Mouse (Mus musculus): Measurements from ENCODE around the gene Ubash3b. TPM values are rescaled to one million over a fixed set of nuclear protein-coding genes. Genes with fewer than 3 reads are reported as not detected.
A peak's percentile ranks its signal among the peaks of the same experiment; 100 is the strongest.

Ubash3b gene
- polyA plus RNA-seq, 1 experiment from 2014 or later: 27.6 TPM

DNA sequence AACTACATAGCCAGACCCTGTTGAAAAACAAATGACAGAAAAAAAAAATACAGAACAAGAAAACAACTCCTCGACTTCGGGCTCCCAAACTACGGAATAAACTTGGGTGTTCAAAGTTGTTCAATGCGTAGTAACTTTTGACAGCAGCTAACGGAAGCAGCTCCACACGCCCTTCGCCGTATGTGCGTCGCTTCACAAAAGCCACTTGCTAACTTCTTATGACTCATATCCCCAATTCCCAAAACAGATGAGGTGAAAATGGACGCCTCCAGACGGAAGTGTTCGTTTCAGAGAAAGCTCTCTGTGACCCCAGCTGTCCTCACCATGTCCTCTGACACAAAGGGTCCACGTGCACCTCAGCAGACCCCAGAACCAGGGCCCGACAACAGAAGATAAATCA, 17.7 kb downstream of the Ubash3b start:
- Histone ChIP-seq H3K27me3 (ENCODE audit: control insufficient read depth, insufficient read depth, low read length) (no peaks in the 10 kb centered on the region), H3K4me3 (replicated peaks; ENCODE audit: low read length) (no peak overlapping the region), H3K9ac (no peak overlapping the region), H3K36me3 (replicated peaks; ENCODE audit: control insufficient read depth, insufficient read depth) (no peaks in the 10 kb centered on the region), H3K27ac (no peak overlapping the region), H3K4me2 (replicated peaks) (no peak overlapping the region), H3K9me3 (ENCODE audit: control insufficient read depth, low read length) (no peaks in the 10 kb centered on the region), H3K4me1 (replicated peaks; ENCODE audit: control insufficient read depth, insufficient read depth, low read length) (peaks cover 20% of the 10 kb centered on the region)
- DNase-seq (ENCODE audit: low spot score) (no peak), ATAC-seq (ENCODE audit: low FRiP score) (no peak)
- 89% methylated on average over 15 of the region's 15 CpGs for WGBS

GRCm38 (mm10) chr9:41143115-41143514, 18.4 kb downstream of the Ubash3b start:
- H3K36me3 ChIP-seq (replicated peaks; ENCODE audit: control insufficient read depth, insufficient read depth): no peaks in the 10 kb centered on the region
- no peak overlapping the region for H3K4me3 ChIP-seq (replicated peaks; ENCODE audit: low read length)
- H3K9ac ChIP-seq: no peak overlapping the region
- no peaks in the 10 kb centered on the region for H3K27me3 ChIP-seq (ENCODE audit: control insufficient read depth, insufficient read depth, low read length)
- ATAC-seq (ENCODE audit: low FRiP score) (no peak), DNase-seq (ENCODE audit: low spot score) (no peak)
- no peaks in the 10 kb centered on the region for H3K9me3 ChIP-seq (ENCODE audit: control insufficient read depth, low read length)
- no peak overlapping the region for H3K27ac ChIP-seq
- H3K4me2 ChIP-seq (replicated peaks): no peak overlapping the region
- peaks cover 14% of the 10 kb centered on the region for H3K4me1 ChIP-seq (replicated peaks; ENCODE audit: control insufficient read depth, insufficient read depth, low read length)
- WGBS: 90% methylated on average over 3 of the region's 3 CpGs

DNA sequence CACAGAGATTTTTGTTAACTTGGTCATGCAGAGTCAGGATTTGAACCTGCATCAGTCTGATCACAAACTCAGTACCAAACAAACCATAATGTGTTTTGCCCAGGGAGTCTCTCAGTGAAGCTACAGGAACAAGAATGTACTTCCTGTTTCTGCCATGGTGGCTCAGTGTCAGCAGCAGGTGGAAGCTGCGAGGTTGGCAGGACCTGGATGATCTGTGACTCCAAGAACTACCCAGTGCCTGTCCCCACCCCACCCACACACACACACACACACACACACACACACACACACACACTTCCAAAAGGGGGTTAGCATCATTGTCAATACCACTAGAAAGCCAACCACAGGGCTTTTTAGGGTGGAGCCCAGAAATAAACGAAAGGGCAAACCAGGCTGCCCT, 20.5 kb downstream of the Ubash3b start:
- 84% methylated on average over 2 of the region's 2 CpGs for WGBS
- no peaks in the 10 kb centered on the region for H3K4me1 ChIP-seq (replicated peaks; ENCODE audit: control insufficient read depth, insufficient read depth, low read length)
- no peak overlapping the region for H3K4me2 ChIP-seq (replicated peaks)

DNA sequence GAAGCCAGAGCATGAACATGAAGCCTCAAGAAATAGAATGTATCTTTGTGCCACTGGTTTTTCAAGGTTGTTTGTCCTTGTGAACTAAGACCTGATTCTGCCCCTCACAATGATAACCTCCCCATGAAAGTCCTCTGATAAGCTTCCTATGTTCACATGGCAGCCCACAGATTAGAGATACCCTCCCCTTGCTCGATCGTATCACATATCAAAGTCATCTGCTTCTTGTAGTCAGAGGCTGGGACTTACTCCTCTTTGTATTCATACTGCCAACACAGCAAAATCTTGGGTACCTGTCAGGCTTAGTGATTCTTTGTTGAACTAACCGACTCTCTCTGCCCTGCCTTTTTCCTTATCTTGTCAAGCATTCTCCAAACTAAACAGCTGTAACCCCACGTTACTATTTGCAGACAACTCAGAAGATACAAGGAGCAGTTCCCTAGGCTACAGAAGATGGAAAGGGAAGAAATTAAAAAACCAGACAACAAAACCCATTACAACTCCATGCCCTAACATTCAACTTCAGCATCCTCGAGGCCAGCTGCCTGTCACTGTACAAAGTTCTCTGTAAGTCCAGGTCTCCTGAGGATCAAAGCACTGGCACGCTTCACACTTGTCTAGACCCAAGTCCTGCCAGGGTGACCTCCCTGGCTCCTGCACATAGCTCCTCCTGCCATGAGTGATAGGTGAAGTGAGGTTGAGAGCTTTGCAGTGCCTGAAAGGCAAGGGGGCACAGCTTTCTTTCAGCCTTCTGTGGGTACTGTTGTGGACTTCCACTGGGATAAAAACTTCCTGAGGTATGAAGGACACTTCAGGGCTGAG, 22.3 kb downstream of the Ubash3b start:
- Histone ChIP-seq H3K4me2 (replicated peaks) (no peak overlapping the region), H3K9ac (no peak overlapping the region), H3K27ac (no peak overlapping the region), H3K4me1 (replicated peaks; ENCODE audit: control insufficient read depth, insufficient read depth, low read length) (no peaks in the 10 kb centered on the region), H3K27me3 (ENCODE audit: control insufficient read depth, insufficient read depth, low read length) (no peaks in the 10 kb centered on the region), H3K9me3 (ENCODE audit: control insufficient read depth, low read length) (no peaks in the 10 kb centered on the region), H3K36me3 (replicated peaks; ENCODE audit: control insufficient read depth, insufficient read depth) (no peaks in the 10 kb centered on the region), H3K4me3 (replicated peaks; ENCODE audit: low read length) (no peak overlapping the region)
- ATAC-seq (ENCODE audit: low FRiP score) (no peak), DNase-seq (ENCODE audit: low spot score) (no peak)
- 89% methylated on average over 6 of the region's 6 CpGs for WGBS

More for the DNA sequence above, 20.5 kb downstream of the Ubash3b start:
- Histone ChIP-seq H3K27me3 (ENCODE audit: control insufficient read depth, insufficient read depth, low read length) (no peaks in the 10 kb centered on the region), H3K9ac (no peak overlapping the region), H3K27ac (no peak overlapping the region), H3K9me3 (ENCODE audit: control insufficient read depth, low read length) (no peaks in the 10 kb centered on the region), H3K36me3 (replicated peaks; ENCODE audit: control insufficient read depth, insufficient read depth) (no peaks in the 10 kb centered on the region), H3K4me3 (replicated peaks; ENCODE audit: low read length) (no peak overlapping the region)
- DNase-seq (ENCODE audit: low spot score) (no peak), ATAC-seq (ENCODE audit: low FRiP score) (no peak)

DNA sequence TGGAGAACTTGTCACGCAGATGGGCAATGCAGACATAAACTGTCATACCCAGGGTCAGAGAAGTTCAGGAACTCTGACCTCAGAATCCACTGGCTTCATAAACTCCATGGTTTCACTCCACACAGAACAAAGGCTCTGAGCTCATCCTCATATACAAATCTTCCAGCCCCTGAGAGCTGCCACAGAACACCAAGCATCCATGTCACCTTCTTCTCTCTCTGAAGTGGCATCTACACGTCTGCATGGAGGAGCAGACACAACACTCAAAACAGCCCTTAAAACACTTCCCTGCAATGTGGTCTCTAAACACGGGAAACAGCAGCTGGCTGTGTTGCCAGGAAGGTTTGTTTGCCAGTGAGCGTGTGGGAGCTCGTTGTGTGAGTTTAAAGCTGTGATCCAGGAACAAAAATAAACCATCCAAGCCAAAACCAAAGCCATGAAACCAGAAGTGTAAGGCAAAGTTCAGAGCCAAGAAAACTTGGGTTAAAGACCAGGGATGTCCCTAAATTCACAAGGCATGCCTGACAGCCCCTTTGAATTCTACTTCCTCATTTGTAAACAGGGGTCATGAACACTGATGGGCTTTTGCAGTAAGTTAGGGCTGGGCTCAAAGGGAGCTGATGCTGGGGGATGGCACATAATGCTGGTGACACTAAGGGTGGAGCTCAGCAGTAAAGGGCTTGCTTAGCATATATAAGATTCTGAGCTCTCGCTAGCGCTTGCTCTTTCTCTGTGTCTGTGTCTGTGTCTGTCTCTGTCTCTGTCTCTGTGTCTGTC, 24.6 kb downstream of the Ubash3b start:
- no peak overlapping the region for H3K27ac ChIP-seq

GRCm38 (mm10) chr9:41136273-41136672, 25.2 kb downstream of the Ubash3b start:
- WGBS: 92% methylated on average over 2 of the region's 2 CpGs
- Histone ChIP-seq H3K9ac (no peak overlapping the region), H3K36me3 (replicated peaks; ENCODE audit: control insufficient read depth, insufficient read depth) (no peaks in the 10 kb centered on the region), H3K9me3 (ENCODE audit: control insufficient read depth, low read length) (no peaks in the 10 kb centered on the region), H3K4me1 (replicated peaks; ENCODE audit: control insufficient read depth, insufficient read depth, low read length) (no peaks in the 10 kb centered on the region), H3K27me3 (ENCODE audit: control insufficient read depth, insufficient read depth, low read length) (no peaks in the 10 kb centered on the region), H3K27ac (no peak overlapping the region), H3K4me3 (replicated peaks; ENCODE audit: low read length) (no peak overlapping the region), H3K4me2 (replicated peaks) (no peak overlapping the region)
- DNase-seq (ENCODE audit: low spot score): no peak
- no peak for ATAC-seq (ENCODE audit: low FRiP score)

More for the DNA sequence above, 24.6 kb downstream of the Ubash3b start:
- H3K27me3 ChIP-seq (ENCODE audit: control insufficient read depth, insufficient read depth, low read length): no peaks in the 10 kb centered on the region
- ATAC-seq (ENCODE audit: low FRiP score) (no peak), DNase-seq (ENCODE audit: low spot score) (no peak)
- H3K4me3 ChIP-seq (replicated peaks; ENCODE audit: low read length): no peak overlapping the region
- H3K36me3 ChIP-seq (replicated peaks; ENCODE audit: control insufficient read depth, insufficient read depth): no peaks in the 10 kb centered on the region
- WGBS: 72% methylated on average over 7 of the region's 7 CpGs
- no peak overlapping the region for H3K9ac ChIP-seq
- H3K9me3 ChIP-seq (ENCODE audit: control insufficient read depth, low read length): no peaks in the 10 kb centered on the region
- H3K4me2 ChIP-seq (replicated peaks): no peak overlapping the region
- no peaks in the 10 kb centered on the region for H3K4me1 ChIP-seq (replicated peaks; ENCODE audit: control insufficient read depth, insufficient read depth, low read length)

- Histone ChIP-seq H3K27ac (no peak overlapping the region), H3K9me3 (ENCODE audit: control insufficient read depth, low read length) (no peaks in the 10 kb centered on the region), H3K27me3 (ENCODE audit: control insufficient read depth, insufficient read depth, low read length) (no peaks in the 10 kb centered on the region), H3K4me3 (replicated peaks; ENCODE audit: low read length) (no peak overlapping the region), H3K36me3 (replicated peaks; ENCODE audit: control insufficient read depth, insufficient read depth) (no peaks in the 10 kb centered on the region), H3K4me1 (replicated peaks; ENCODE audit: control insufficient read depth, insufficient read depth, low read length) (no peaks in the 10 kb centered on the region), H3K9ac (no peak overlapping the region), H3K4me2 (replicated peaks) (no peak overlapping the region)
- no peak for ATAC-seq (ENCODE audit: low FRiP score)
- WGBS: 81% methylated on average over 4 of the region's 4 CpGs
- no peak for DNase-seq (ENCODE audit: low spot score)
These were observed 26.6 kb downstream of the Ubash3b start for GRCm38 (mm10) chr9:41134907-41135306.

- no peaks in the 10 kb centered on the region for H3K36me3 ChIP-seq (replicated peaks; ENCODE audit: control insufficient read depth, insufficient read depth)
- 85% methylated on average over 8 of the region's 8 CpGs for WGBS
- H3K4me3 ChIP-seq (replicated peaks; ENCODE audit: low read length): no peak overlapping the region
- ATAC-seq (ENCODE audit: low FRiP score) (no peak), DNase-seq (ENCODE audit: low spot score) (no peak)
- no peaks in the 10 kb centered on the region for H3K27me3 ChIP-seq (ENCODE audit: control insufficient read depth, insufficient read depth, low read length)
- no peaks in the 10 kb centered on the region for H3K9me3 ChIP-seq (ENCODE audit: control insufficient read depth, low read length)
- no peak overlapping the region for H3K4me2 ChIP-seq (replicated peaks)
- H3K9ac ChIP-seq: no peak overlapping the region
- no peaks in the 10 kb centered on the region for H3K4me1 ChIP-seq (replicated peaks; ENCODE audit: control insufficient read depth, insufficient read depth, low read length)
- H3K27ac ChIP-seq: no peak overlapping the region
These were observed 30.9 kb downstream of the Ubash3b start for GRCm38 (mm10) chr9:41130563-41130962.

DNA sequence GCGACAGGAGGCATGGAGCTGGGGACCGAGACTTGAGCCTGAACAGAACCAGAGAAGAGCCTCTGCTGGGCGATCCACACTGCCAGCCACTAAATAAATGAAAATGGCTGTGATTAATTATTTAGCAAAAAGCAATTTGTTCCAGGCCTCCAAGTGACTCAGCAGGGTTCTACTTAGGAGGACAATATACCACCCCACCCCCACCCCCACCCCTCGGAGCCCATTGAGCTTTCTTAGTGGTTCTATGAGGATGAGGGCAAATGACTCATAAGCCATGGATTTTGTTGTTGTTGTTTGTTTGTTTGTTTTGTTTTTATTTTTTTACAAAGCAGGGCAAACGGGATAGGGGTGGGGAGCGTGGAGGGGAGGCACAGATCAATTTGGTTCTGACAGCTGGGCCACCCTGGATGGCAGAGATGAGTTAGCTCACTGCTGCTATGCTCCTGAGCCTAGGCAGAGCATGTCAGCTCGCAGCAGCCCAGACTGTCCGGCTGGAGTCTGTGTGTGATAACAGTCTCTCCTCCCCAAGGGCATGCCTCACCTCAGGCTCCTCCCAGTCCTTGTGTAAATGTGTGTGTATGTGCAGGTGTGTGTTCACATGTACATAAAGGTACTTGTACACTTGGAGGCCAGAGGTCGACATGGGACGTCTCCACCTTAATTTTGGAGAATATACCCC, 31.6 kb downstream of the Ubash3b start:
- Histone ChIP-seq H3K4me2 (replicated peaks) (no peak overlapping the region), H3K4me3 (replicated peaks; ENCODE audit: low read length) (no peak overlapping the region), H3K4me1 (replicated peaks; ENCODE audit: control insufficient read depth, insufficient read depth, low read length) (no peaks in the 10 kb centered on the region), H3K27ac (no peak overlapping the region), H3K27me3 (ENCODE audit: control insufficient read depth, insufficient read depth, low read length) (no peaks in the 10 kb centered on the region), H3K9ac (no peak overlapping the region), H3K36me3 (replicated peaks; ENCODE audit: control insufficient read depth, insufficient read depth) (no peaks in the 10 kb centered on the region), H3K9me3 (ENCODE audit: control insufficient read depth, low read length) (no peaks in the 10 kb centered on the region)
- peak; percentile 60; the same call in 1 of the 2 replicates for ATAC-seq (ENCODE audit: low FRiP score)
- DNase-seq (ENCODE audit: low spot score): no peak
- WGBS: 46% methylated on average over 10 of the region's 10 CpGs

All from hindbrain, embryonic 14.5 days (tissue).